Mouse (Mus musculus): ENCODE data around the gene Fdxacb1. TPM values are rescaled to one million over a fixed set of nuclear protein-coding genes. Genes with fewer than 3 reads are reported as not detected.

Gene Fdxacb1
- polyA plus RNA-seq, 1 experiment from 2014 or later: 14.0 TPM

DNA sequence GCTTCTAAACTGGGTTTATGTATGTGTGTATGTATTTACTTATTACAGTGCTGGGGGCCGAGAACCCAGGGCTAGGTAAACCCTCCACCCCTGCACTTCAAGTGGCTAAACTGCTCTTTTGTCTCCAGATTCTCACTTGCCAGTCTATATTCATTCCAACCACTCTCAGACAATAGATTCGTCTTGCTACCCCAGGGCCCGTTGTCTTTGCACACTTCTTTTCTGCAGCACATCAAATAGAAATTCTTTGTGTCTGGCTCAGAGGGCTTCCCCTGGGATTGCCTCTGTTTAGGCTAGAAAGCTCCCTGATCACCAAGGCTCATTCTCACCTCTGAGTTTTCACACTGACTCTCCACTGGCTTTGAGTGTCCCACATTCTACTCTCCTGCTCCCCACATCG is 35.5 kb upstream of the Fdxacb1 start:
- no peak for DNase-seq (ENCODE audit: low spot score)
- no peaks in the 10 kb centered on the region for H3K36me3 ChIP-seq
- H3K4me3 ChIP-seq: no peak overlapping the region
- H3K27ac ChIP-seq: no peak overlapping the region
- H3K4me1 ChIP-seq: peaks cover 15% of the 10 kb centered on the region
- 19% methylated on average over 4 of the region's 4 CpGs for WGBS
- H3K27me3 ChIP-seq (ENCODE audit: low read depth, poor library complexity, severe bottlenecking): no peaks in the 10 kb centered on the region
- no peaks in the 10 kb centered on the region for H3K9me3 ChIP-seq (replicated peaks)

DNA sequence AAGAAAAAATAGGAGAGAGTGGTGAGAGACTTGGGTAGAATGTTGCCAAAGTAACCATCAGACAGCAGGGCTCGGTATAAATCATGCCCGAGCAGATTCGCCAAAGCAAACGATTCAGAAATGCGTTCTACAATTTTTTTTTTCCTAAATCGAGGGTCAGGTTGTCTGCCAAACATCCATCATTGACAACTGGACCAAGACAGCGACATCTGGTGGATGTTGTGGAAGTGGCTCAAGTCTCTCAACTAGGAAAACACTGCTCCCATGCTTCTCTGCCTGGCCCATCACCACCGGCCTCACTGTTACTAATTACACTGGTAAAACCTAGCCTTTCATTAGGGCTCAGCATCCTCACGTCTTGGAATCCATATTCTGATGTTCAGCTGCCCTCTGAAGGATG is 33.0 kb upstream of the Fdxacb1 start:
- H3K4me3 ChIP-seq: no peak overlapping the region
- H3K9me3 ChIP-seq (replicated peaks): no peaks in the 10 kb centered on the region
- H3K36me3 ChIP-seq: no peaks in the 10 kb centered on the region
- peak; percentile 69 for DNase-seq (ENCODE audit: low spot score)
- peaks cover 16% of the 10 kb centered on the region for H3K4me1 ChIP-seq
- no peak overlapping the region for H3K27ac ChIP-seq
- H3K27me3 ChIP-seq (ENCODE audit: low read depth, poor library complexity, severe bottlenecking): no peaks in the 10 kb centered on the region
- WGBS: 8% methylated on average over 9 of the region's 9 CpGs

- Histone ChIP-seq H3K4me3 (peak within 1 kb of the TSS; percentile 52), H3K9me3 (replicated peaks) (no peaks in the 10 kb centered on the region), H3K36me3 (no peaks in the 10 kb centered on the region), H3K4me1 (peaks cover 16% of the 10 kb centered on the region), H3K27ac (0 out of 2 replicates have a peak within 1 kb of the TSS, but pooled peaks have one; percentile 11), H3K27me3 (ENCODE audit: low read depth, poor library complexity, severe bottlenecking) (no peaks in the 10 kb centered on the region)
- DNase-seq (ENCODE audit: low spot score): peak; percentile 91
- WGBS: 14% methylated on average over 36 of the region's 36 CpGs
Measured at GRCm38 (mm10) chr9:50738914-50739870, 28.8 kb upstream of the Fdxacb1 start, which contains the start of gene Dixdc1. Gene Dixdc1 (minus strand): TSS chr9:50739517.

- Histone ChIP-seq H3K9me3 (replicated peaks) (no peaks in the 10 kb centered on the region), H3K27me3 (ENCODE audit: low read depth, poor library complexity, severe bottlenecking) (peaks cover 9% of the 10 kb centered on the region; the same call in 1 of the 2 replicates), H3K27ac (no peak overlapping the region), H3K4me1 (peaks cover 13% of the 10 kb centered on the region), H3K36me3 (no peaks in the 10 kb centered on the region), H3K4me3 (no peak overlapping the region)
- 89% methylated on average over 14 of the region's 14 CpGs for WGBS
- DNase-seq (ENCODE audit: low spot score): no peak
Measured at GRCm38 (mm10) chr9:50740867-50741784, 26.9 kb upstream of the Fdxacb1 start.

DNA sequence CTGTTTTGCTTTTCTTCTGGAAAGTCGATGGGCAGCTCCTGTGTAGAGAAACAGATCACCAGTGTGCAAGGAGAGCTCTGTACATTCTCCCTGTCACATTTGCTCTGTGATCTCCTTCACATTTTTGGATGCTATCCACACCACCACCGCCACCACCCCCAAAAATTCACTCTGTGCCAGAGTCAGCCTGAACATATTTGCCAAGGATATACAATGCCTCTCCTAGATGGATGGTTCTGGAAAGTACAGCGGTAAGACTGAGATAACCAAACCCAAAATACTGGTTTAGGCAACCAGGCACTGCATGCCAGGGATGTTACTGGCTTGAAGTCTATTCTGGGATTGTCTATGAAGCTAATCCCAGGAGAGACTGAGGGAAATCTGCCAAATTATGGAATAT is 25.8 kb upstream of the Fdxacb1 start:
- Histone ChIP-seq H3K9me3 (replicated peaks) (no peaks in the 10 kb centered on the region), H3K4me3 (no peak overlapping the region), H3K4me1 (peaks cover 19% of the 10 kb centered on the region), H3K27ac (no peak overlapping the region), H3K36me3 (no peaks in the 10 kb centered on the region), H3K27me3 (ENCODE audit: low read depth, poor library complexity, severe bottlenecking) (peaks cover 21% of the 10 kb centered on the region)
- DNase-seq (ENCODE audit: low spot score): no peak
- WGBS: 92% methylated on average over 3 of the region's 3 CpGs

- no peak overlapping the region for H3K27ac ChIP-seq
- 86% methylated on average over 2 of the region's 2 CpGs for WGBS
- DNase-seq (ENCODE audit: low spot score): no peak
- H3K4me1 ChIP-seq: peaks cover 19% of the 10 kb centered on the region
- H3K4me3 ChIP-seq: no peak overlapping the region
- no peaks in the 10 kb centered on the region for H3K9me3 ChIP-seq (replicated peaks)
- H3K36me3 ChIP-seq: no peaks in the 10 kb centered on the region
- H3K27me3 ChIP-seq (ENCODE audit: low read depth, poor library complexity, severe bottlenecking): peaks cover 25% of the 10 kb centered on the region
Measured at GRCm38 (mm10) chr9:50742744-50743143, 25.3 kb upstream of the Fdxacb1 start.

DNA sequence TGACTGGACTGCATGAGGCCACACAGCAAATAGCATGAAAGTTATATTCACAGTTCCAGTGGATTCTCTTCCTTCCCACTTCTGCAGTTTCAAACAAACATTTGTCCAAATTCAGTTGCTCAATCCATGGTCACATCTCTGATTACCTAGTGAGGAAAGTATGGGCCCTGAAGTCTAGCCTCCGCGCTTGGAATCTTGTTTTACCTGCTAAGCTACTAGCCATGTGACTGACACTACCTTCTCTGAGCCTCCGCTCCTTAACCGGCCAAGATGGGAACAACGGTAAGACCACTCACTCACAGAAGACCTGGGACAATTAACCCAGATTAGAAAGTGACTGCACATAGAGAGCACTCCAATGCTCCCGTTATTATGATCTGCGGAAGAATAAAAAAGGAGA is 22.2 kb upstream of the Fdxacb1 start:
- 10% methylated on average over 7 of the region's 7 CpGs for WGBS
- H3K9me3 ChIP-seq (replicated peaks): no peaks in the 10 kb centered on the region
- H3K36me3 ChIP-seq: no peaks in the 10 kb centered on the region
- H3K27me3 ChIP-seq (ENCODE audit: low read depth, poor library complexity, severe bottlenecking): peaks cover 26% of the 10 kb centered on the region
- DNase-seq (ENCODE audit: low spot score): no peak
- peak overlapping the region; percentile 54 for H3K4me3 ChIP-seq
- peak overlapping the region; percentile 64 for H3K27ac ChIP-seq
- peaks cover 10% of the 10 kb centered on the region for H3K4me1 ChIP-seq

- Histone ChIP-seq H3K9me3 (replicated peaks) (no peaks in the 10 kb centered on the region), H3K27me3 (ENCODE audit: low read depth, poor library complexity, severe bottlenecking) (peaks cover 31% of the 10 kb centered on the region), H3K36me3 (no peaks in the 10 kb centered on the region), H3K4me3 (peak within 1 kb of the TSS; percentile 54), H3K27ac (peak within 1 kb of the TSS; percentile 64), H3K4me1 (peaks cover 10% of the 10 kb centered on the region)
- peak; percentile 62 for DNase-seq (ENCODE audit: low spot score)
- WGBS: 1% methylated on average over 19 of the region's 19 CpGs
Measured at GRCm38 (mm10) chr9:50746214-50746677, 21.8 kb upstream of the Fdxacb1 start, which contains the start of gene 2310030G06Rik. Gene 2310030G06Rik (minus strand): TSS chr9:50746536.

- H3K9me3 ChIP-seq (replicated peaks): no peaks in the 10 kb centered on the region
- H3K4me3 ChIP-seq: no peak overlapping the region
- DNase-seq (ENCODE audit: low spot score): no peak
- H3K27ac ChIP-seq: peak overlapping the region; percentile 23; the same call in 1 of the 2 replicates
- H3K4me1 ChIP-seq: peaks cover 23% of the 10 kb centered on the region
- 82% methylated on average over 6 of the region's 6 CpGs for WGBS
- H3K36me3 ChIP-seq: no peaks in the 10 kb centered on the region
- H3K27me3 ChIP-seq (ENCODE audit: low read depth, poor library complexity, severe bottlenecking): peaks cover 48% of the 10 kb centered on the region
Measured at GRCm38 (mm10) chr9:50750706-50751105, 17.3 kb upstream of the Fdxacb1 start.

- Histone ChIP-seq H3K9me3 (replicated peaks) (no peaks in the 10 kb centered on the region), H3K4me1 (peaks cover 17% of the 10 kb centered on the region), H3K4me3 (no peak within 1 kb of the TSS), H3K27ac (peak within 1 kb of the TSS; percentile 23; the same call in 1 of the 2 replicates), H3K27me3 (ENCODE audit: low read depth, poor library complexity, severe bottlenecking) (peaks cover 42% of the 10 kb centered on the region), H3K36me3 (no peaks in the 10 kb centered on the region)
- 72% methylated on average over 22 of the region's 22 CpGs for WGBS
- DNase-seq (ENCODE audit: low spot score): no peak
Measured at GRCm38 (mm10) chr9:50751323-50751722, 16.7 kb upstream of the Fdxacb1 start, which contains the start of gene Cryab. Gene Cryab (plus strand): TSS chr9:50751325.

DNA sequence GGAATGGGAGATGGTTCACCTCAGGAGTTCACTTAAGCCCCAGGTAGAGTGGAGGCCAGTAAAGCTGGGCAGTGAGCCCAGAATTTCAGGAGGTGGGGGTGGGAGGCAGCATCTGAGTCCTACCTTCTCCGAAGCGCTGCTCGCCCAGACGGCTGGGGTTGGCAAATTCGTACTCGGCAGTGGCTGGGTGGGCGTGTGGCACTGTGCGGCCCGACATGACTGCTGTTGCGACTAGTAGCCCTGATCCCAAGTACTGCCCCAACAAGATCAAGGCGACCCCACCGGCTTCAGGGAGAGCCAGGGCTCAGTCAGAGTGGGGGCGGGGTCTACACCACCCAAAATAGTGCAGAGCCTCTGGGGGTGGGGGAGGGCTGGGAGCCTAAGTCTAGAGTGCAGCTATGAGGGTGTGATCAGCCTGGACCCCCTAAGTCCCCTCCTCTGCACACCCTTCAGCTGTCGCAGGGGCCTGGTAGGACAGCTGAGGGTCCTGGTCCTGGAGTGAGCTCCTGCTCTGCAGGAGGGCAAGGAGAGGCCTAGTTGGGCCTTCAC is 15.9 kb upstream of the Fdxacb1 start, which contains the start of gene Hspb2:
Hspb2 (minus strand) TSS at position 301 of the 549 bp plus-strand sequence.
- 64% methylated on average over 14 of the region's 14 CpGs for WGBS
- no peak within 1 kb of the TSS for H3K4me3 ChIP-seq
- H3K9me3 ChIP-seq (replicated peaks): no peaks in the 10 kb centered on the region
- peak within 1 kb of the TSS; percentile 23; the same call in 1 of the 2 replicates for H3K27ac ChIP-seq
- DNase-seq (ENCODE audit: low spot score): no peak
- H3K36me3 ChIP-seq: no peaks in the 10 kb centered on the region
- peaks cover 13% of the 10 kb centered on the region for H3K4me1 ChIP-seq
- H3K27me3 ChIP-seq (ENCODE audit: low read depth, poor library complexity, severe bottlenecking): peaks cover 34% of the 10 kb centered on the region
